Mouse (Mus musculus): ENCODE results near the gene Olfr1309. TPM values are rescaled to one million over a fixed set of nuclear protein-coding genes. Genes with fewer than 3 reads are reported as not detected.

Olfr1309 gene
- polyA plus RNA-seq (2012; rRNA removed) = not detected in 2 replicates

DNA sequence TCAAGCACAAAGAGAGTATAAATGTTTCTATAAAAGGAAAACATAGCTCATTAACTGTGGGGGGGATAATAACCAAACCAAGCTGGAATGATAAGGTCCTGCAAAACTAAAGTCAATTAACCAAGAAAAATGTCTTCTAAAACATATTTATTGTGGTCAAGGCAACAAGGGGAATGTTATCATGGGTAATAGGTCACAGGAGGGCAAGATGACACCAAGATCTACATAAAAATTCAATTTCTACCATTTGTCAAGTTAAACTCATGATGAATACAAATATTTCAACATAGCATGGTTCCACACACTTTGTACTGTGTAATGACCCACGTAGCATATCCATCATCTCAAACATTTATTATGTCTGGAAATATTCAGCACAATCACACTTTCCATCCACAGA is at the start of gene Olfr1309:
Gene Olfr1309, minus strand, starts transcription at position 101 of the 400 bp plus-strand sequence.

DNA sequence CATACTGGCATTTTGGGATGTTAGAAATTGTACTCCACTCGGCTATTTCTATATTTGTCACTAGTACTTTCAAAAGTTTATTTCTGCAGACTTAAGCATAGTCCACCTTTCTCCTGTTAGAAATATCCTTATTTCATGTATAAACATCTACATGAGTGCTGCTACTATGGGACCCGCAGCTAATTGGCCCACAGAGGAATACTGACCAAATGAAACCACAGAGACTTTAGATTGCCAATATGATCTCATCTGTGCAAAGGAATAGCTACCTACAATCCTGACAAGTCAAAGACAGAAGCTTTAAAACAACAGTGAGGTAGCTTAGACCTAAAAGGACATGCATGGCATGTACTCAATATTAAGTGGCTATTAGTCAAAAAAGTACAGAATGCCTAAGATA is 34.2 kb upstream of the Olfr1309 start, which contains the start of gene Olfr1311:
Gene Olfr1311, minus strand, starts transcription at position 101 of the 400 bp plus-strand sequence.

DNA sequence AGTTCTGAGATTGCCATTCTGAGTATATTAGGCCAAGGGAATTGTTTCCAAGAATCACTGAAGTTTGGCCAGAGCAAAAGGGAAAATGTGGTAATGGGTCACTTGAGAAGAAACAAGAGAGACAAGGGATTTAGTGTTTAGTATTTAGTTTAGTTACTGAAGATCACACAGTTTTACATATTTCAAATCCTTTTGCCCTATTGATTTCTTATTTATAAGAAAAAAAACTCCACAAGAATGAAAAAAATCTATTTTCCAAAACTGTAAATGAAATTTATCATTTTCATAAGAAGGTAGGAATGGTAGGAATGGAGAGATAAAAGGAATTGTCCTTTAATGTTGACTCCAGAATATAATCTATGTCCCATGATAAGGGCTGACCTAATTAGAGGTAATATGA is 22.5 kb upstream of the Olfr1309 start, which contains the start of gene Olfr1310:
Gene Olfr1310, minus strand, starts transcription at position 101 of the 400 bp plus-strand sequence.

DNA sequence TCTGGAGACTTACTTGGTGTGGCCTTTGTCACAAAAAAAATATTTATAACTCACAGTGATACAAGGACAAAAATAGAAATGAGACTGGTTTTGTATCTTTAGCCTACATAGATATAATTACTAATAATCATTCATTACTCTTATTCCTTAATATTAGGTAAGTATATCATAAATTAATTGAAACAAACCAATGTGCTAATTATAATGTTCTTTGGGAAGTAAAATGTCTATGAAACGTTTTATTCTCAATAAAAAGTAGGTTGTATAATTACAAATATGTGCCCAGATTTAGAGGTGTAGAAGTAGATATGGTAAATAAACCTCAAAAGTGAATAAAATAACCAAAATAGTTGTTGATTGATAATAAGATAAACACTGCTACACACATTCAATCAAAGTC is 25.2 kb downstream of the Olfr1309 start, which contains the start of gene Olfr1308:
Gene Olfr1308, minus strand, starts transcription at position 101 of the 400 bp plus-strand sequence.

GRCm38 (mm10) chr2:111949340-111949739 is 40.7 kb downstream of the Olfr1309 start, which contains the start of gene Olfr1307:
Gene Olfr1307 (minus strand): TSS chr2:111949440.

Other genes starting within 250 kb of the Olfr1309 start
- not detected in 2 replicates for gene Olfr1301, start 239.3 kb downstream of the Olfr1309 start, polyA plus RNA-seq (2012; rRNA removed)
- gene Olfr1302, start 212.9 kb downstream of the Olfr1309 start, polyA plus RNA-seq (2012; rRNA removed) = not detected in 2 replicates
- not detected in 2 replicates for gene Olfr1303, start 169.9 kb downstream of the Olfr1309 start, polyA plus RNA-seq (2012; rRNA removed)
- not detected in 2 replicates for gene Olfr1305, start 113.1 kb downstream of the Olfr1309 start, polyA plus RNA-seq (2012; rRNA removed)
- not detected in 2 replicates for gene Olfr1306, start 74.0 kb downstream of the Olfr1309 start, polyA plus RNA-seq (2012; rRNA removed)
- gene Olfr1307, start 40.8 kb downstream of the Olfr1309 start, polyA plus RNA-seq (2012; rRNA removed) = not detected in 2 replicates
- not detected in 2 replicates for gene Olfr1308, start 25.3 kb downstream of the Olfr1309 start, polyA plus RNA-seq (2012; rRNA removed)
- gene Olfr1310, start 22.4 kb upstream of the Olfr1309 start, polyA plus RNA-seq (2012; rRNA removed) = not detected in 2 replicates
- gene Olfr1311, start 34.1 kb upstream of the Olfr1309 start, polyA plus RNA-seq (2012; rRNA removed) = not detected in 2 replicates
- not detected in 2 replicates for gene Olfr1312, start 60.0 kb upstream of the Olfr1309 start, polyA plus RNA-seq (2012; rRNA removed)
- not detected in 2 replicates for gene Olfr1313, start 87.6 kb upstream of the Olfr1309 start, polyA plus RNA-seq (2012; rRNA removed)
- gene Olfr1314, start 106.5 kb upstream of the Olfr1309 start, polyA plus RNA-seq (2012; rRNA removed) = 0.05 TPM in 1 of 2 replicates, not detected in the other
- not detected in 2 replicates for gene Olfr1315-ps1, start 125.2 kb upstream of the Olfr1309 start, polyA plus RNA-seq (2012; rRNA removed)
- gene Olfr1316, start 144.7 kb upstream of the Olfr1309 start, polyA plus RNA-seq (2012; rRNA removed) = 0.01 TPM in 1 of 2 replicates, not detected in the other
- not detected in 2 replicates for gene Olfr1317, start 150.0 kb upstream of the Olfr1309 start, polyA plus RNA-seq (2012; rRNA removed)
- not detected in 2 replicates for gene Olfr1318, start 163.9 kb upstream of the Olfr1309 start, polyA plus RNA-seq (2012; rRNA removed)
- gene Lpcat4, start 249.2 kb upstream of the Olfr1309 start, polyA plus RNA-seq (2012; rRNA removed) = 65.1 and 67.0 TPM in 2 replicates

Measured in central nervous system, embryonic 18 days (tissue).